Mouse (Mus musculus): Measurements from ENCODE around the gene Fn1. TPM values are rescaled to one million over a fixed set of nuclear protein-coding genes. Genes with fewer than 3 reads are reported as not detected.

The Fn1 gene
- polyA plus RNA-seq, 1 experiment: 57.4 TPM

GRCm38 (mm10) chr1:71653400-71654159, 580 bp upstream of the Fn1 start:
- 2% methylated on average over 24 of the region's 24 CpGs for WGBS
- DNase-seq (ENCODE audit: low read depth, low spot score): no peak

- DNase-seq (ENCODE audit: low read depth, low spot score): no peak
- WGBS: 30% methylated on average over 1 of the region's 1 CpGs
These were observed 1.2 kb downstream of the Fn1 start for GRCm38 (mm10) chr1:71651828-71652227.

GRCm38 (mm10) chr1:71651315-71651714, 1.7 kb downstream of the Fn1 start:
- WGBS: 23% methylated on average over 9 of the region's 9 CpGs
- no peak for DNase-seq (ENCODE audit: low read depth, low spot score)

GRCm38 (mm10) chr1:71650741-71651140, 2.3 kb downstream of the Fn1 start:
- 28% methylated on average over 6 of the region's 6 CpGs for WGBS
- DNase-seq (ENCODE audit: low read depth, low spot score): no peak

GRCm38 (mm10) chr1:71648166-71648565, 4.8 kb downstream of the Fn1 start:
- WGBS: 79% methylated on average over 7 of the region's 7 CpGs
- DNase-seq (ENCODE audit: low read depth, low spot score): no peak

- no peak for DNase-seq (ENCODE audit: low read depth, low spot score)
- WGBS: 69% methylated on average over 5 of the region's 5 CpGs
These were observed 6.2 kb downstream of the Fn1 start for GRCm38 (mm10) chr1:71646774-71647173.

GRCm38 (mm10) chr1:71645999-71646398, 7.0 kb downstream of the Fn1 start:
- 27% methylated on average over 3 of the region's 3 CpGs for WGBS
- DNase-seq (ENCODE audit: low read depth, low spot score): no peak

- WGBS: 85% methylated on average over 13 of the region's 13 CpGs
These were observed 7.5 kb downstream of the Fn1 start for GRCm38 (mm10) chr1:71645466-71645865.

GRCm38 (mm10) chr1:71642794-71643193, 10.2 kb downstream of the Fn1 start:
- WGBS: 91% methylated on average over 10 of the region's 10 CpGs
- no peak for DNase-seq (ENCODE audit: low read depth, low spot score)

More at GRCm38 (mm10) chr1:71645466-71645865, 7.5 kb downstream of the Fn1 start:
- DNase-seq (ENCODE audit: low read depth, low spot score): no peak

- WGBS: 91% methylated on average over 11 of the region's 11 CpGs
- DNase-seq (ENCODE audit: low read depth, low spot score): no peak
These were observed 11.8 kb downstream of the Fn1 start for GRCm38 (mm10) chr1:71641206-71641605.

GRCm38 (mm10) chr1:71640157-71640556, 12.8 kb downstream of the Fn1 start:
- WGBS: 88% methylated on average over 8 of the region's 8 CpGs
- DNase-seq (ENCODE audit: low read depth, low spot score): no peak

- WGBS: 94% methylated on average over 4 of the region's 4 CpGs
- DNase-seq (ENCODE audit: low read depth, low spot score): no peak
These were observed 16.3 kb downstream of the Fn1 start for GRCm38 (mm10) chr1:71636665-71637064.

- WGBS: 88% methylated on average over 5 of the region's 5 CpGs
- DNase-seq (ENCODE audit: low read depth, low spot score): no peak
These were observed 16.9 kb downstream of the Fn1 start for GRCm38 (mm10) chr1:71636116-71636515.

GRCm38 (mm10) chr1:71635101-71636014, 17.6 kb downstream of the Fn1 start:
- DNase-seq (ENCODE audit: low read depth, low spot score): no peak
- WGBS: 87% methylated on average over 10 of the region's 10 CpGs

GRCm38 (mm10) chr1:71634471-71634981, 18.5 kb downstream of the Fn1 start:
- DNase-seq (ENCODE audit: low read depth, low spot score): no peak
- 86% methylated on average over 6 of the region's 6 CpGs for WGBS

- no peak for DNase-seq (ENCODE audit: low read depth, low spot score)
- 77% methylated on average over 10 of the region's 10 CpGs for WGBS
These were observed 20.6 kb downstream of the Fn1 start for GRCm38 (mm10) chr1:71632387-71632786.

GRCm38 (mm10) chr1:71631811-71632210, 21.2 kb downstream of the Fn1 start:
- DNase-seq (ENCODE audit: low read depth, low spot score): no peak
- WGBS: 86% methylated on average over 6 of the region's 6 CpGs

- 50% methylated on average over 8 of the region's 8 CpGs for WGBS
- DNase-seq (ENCODE audit: low read depth, low spot score): no peak
These were observed 22.8 kb downstream of the Fn1 start for GRCm38 (mm10) chr1:71630243-71630642.

GRCm38 (mm10) chr1:71623625-71624024, 29.4 kb downstream of the Fn1 start:
- no peak for DNase-seq (ENCODE audit: low read depth, low spot score)
- 87% methylated on average over 6 of the region's 6 CpGs for WGBS

GRCm38 (mm10) chr1:71621526-71621925, 31.5 kb downstream of the Fn1 start:
- 85% methylated on average over 2 of the region's 2 CpGs for WGBS
- no peak for DNase-seq (ENCODE audit: low read depth, low spot score)

Data from large intestine, adult 2 months (tissue).